Mouse (Mus musculus) gastrocnemius, postnatal 14 days (tissue): ENCODE results near the gene Pcnx2. TPM values are rescaled to one million over a fixed set of nuclear protein-coding genes. Genes with fewer than 3 reads are reported as not detected.

ENCODE experiments used
- total RNA-seq, 2 experiments: library from RNA; stranded (reverse); gene quantifications; 2 replicates each; pipeline ENCODE4 v1.2.3; 2021

The Pcnx2 gene
- total RNA-seq, 2 experiments from 2014 or later: 0.23 to 0.35 TPM

Other genes starting within 250 kb of the Pcnx2 start
- 1 to 10 TPM; 3.1 TPM for gene Map10, start 228.5 kb downstream of the Pcnx2 start, total RNA-seq
- 10 to 100 TPM; 11.9 to 14.3 TPM for gene Ntpcr, start 168.4 kb downstream of the Pcnx2 start, total RNA-seq
- gene Map3k21, start 12.1 kb upstream of the Pcnx2 start, total RNA-seq: under 1 TPM; 0.07 to 0.18 TPM
- 1 to 10 TPM; 1.4 to 1.8 TPM for gene Kcnk1, start 96.9 kb upstream of the Pcnx2 start, total RNA-seq